Mouse (Mus musculus) E14TG2a.4 (cell line): ENCODE measurements around the gene Sebox.
A peak's percentile ranks its signal among the peaks of the same experiment; 100 is the strongest.

Experiments used
- H3K27me3 ChIP-seq: 2 replicates; pipeline ENCODE4 v1.6.1; 2014; ENCODE audit warnings: low read length, control low read depth; ENCODE audit not compliant: insufficient read depth
- H3K36me3 ChIP-seq: 2 replicates; pipeline ENCODE4 v1.6.1; 2014; ENCODE audit warnings: low read length, control low read depth; ENCODE audit not compliant: insufficient read depth
- H3K4me1 ChIP-seq: replicated peaks from 2 replicates; pipeline ENCODE4 v1.6.1; 2014; ENCODE audit warnings: low read depth, low read length, control low read depth
- H3K4me3 ChIP-seq: replicated peaks from 2 replicates; pipeline ENCODE4 v1.5.1; 2014; ENCODE audit warnings: mild to moderate bottlenecking, low read length
- H3K9me3 ChIP-seq: 2 replicates; pipeline ENCODE4 v1.6.1; 2014; ENCODE audit warnings: low read length, control low read depth
- CTCF ChIP-seq: conservative IDR thresholded peaks from 2 replicates; pipeline ENCODE4 v1.5.1; 2014; ENCODE audit warnings: low read length
- NANOG ChIP-seq: IDR thresholded peaks from 2 replicates; pipeline ENCODE4 v1.6.1; 2014; ENCODE audit warnings: borderline replicate concordance, low read length, mixed read lengths
- POU5F1 ChIP-seq: IDR thresholded peaks from 2 replicates; pipeline ENCODE4 v1.6.1; 2014; ENCODE audit warnings: low read length, borderline replicate concordance

The Sebox gene

DNA sequence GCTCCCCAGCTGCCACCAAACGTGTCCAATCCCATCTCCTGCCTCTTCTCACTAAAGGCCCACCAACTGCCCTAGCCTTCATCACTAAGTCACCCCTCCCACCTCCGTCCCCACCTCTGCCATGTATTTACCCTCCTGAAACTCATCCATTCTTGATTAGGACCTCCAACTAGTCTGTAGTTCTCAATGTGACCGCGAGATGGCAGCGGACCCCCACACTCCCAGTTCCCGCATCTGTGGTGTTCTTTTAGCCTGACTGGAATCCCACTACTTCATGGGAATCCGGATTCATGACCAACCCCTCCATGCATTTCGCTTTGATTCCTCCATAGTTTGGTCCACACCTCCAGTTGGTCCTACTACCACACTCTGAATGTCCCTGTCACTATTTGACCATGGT is 15.1 kb upstream of the Sebox start:
- Histone ChIP-seq H3K27me3 (peaks cover 86% of the 10 kb centered on the region), H3K9me3 (no peaks in the 10 kb centered on the region)
- TF ChIP-seq CTCF (peak; percentile 84), POU5F1 (no peak), NANOG (no peak)

DNA sequence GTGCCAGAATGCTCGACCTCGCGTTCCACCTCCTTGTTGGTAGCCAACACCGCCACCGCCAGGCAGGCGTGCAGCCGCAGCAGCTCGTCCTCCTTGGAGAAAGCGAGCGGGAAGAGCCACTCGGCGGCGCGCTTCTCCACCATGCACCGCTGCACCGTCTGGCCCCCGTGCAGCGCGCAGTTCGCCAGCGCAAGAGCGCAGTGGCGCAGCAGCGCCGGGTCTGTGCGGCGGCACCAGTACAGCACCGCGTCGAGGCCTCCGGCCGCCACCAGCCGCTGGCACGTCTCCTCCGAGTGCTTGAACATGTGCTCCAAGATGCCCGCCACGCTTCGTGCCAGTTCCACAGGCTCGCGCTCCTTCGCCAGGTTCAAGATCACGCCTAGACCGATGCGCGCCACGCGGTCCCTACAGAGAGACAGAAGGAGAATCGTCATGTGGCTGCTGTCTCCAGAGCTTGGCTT is 12.4 kb upstream of the Sebox start:
- peak overlapping the region; percentile 74 for H3K4me3 ChIP-seq
- peaks cover 87% of the 10 kb centered on the region for H3K27me3 ChIP-seq
- H3K36me3 ChIP-seq, result no peaks in the 10 kb centered on the region
- H3K4me1 ChIP-seq, result peaks cover 25% of the 10 kb centered on the region
- no peaks in the 10 kb centered on the region for H3K9me3 ChIP-seq
- no peak for TF ChIP-seq NANOG
- TF ChIP-seq CTCF, result no peak
- no peak for TF ChIP-seq POU5F1

More for the DNA sequence above, 15.1 kb upstream of the Sebox start:
- peak overlapping the region; percentile 74 for H3K4me3 ChIP-seq
- peaks cover 33% of the 10 kb centered on the region for H3K4me1 ChIP-seq
- H3K36me3 ChIP-seq, result no peaks in the 10 kb centered on the region

DNA sequence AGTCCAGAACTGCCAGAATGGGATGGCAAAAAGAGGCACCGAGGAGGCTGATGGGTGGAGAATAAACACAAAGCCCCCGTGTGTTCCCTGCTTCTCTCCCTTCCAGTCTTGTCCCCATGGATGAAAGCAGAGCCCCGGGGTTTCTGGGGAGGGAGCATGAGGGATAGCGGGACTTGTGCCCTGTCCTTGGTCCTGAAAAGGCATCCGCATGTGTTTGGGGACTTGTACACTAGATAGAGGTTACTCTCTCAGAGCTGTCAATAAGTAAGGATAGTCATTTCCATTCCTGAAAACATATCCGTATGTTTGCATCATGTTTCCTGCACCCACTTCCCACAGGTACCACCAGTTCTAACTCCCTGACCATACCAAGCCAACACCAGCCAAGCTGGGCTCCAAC is 7.3 kb upstream of the Sebox start:
- H3K27me3 ChIP-seq, result peaks cover 77% of the 10 kb centered on the region
- H3K9me3 ChIP-seq, result no peaks in the 10 kb centered on the region
- TF ChIP-seq POU5F1, result no peak
- no peak for TF ChIP-seq NANOG
- no peak for TF ChIP-seq CTCF
- no peak overlapping the region for H3K4me3 ChIP-seq
- H3K36me3 ChIP-seq, result no peaks in the 10 kb centered on the region
- peaks cover 29% of the 10 kb centered on the region for H3K4me1 ChIP-seq

DNA sequence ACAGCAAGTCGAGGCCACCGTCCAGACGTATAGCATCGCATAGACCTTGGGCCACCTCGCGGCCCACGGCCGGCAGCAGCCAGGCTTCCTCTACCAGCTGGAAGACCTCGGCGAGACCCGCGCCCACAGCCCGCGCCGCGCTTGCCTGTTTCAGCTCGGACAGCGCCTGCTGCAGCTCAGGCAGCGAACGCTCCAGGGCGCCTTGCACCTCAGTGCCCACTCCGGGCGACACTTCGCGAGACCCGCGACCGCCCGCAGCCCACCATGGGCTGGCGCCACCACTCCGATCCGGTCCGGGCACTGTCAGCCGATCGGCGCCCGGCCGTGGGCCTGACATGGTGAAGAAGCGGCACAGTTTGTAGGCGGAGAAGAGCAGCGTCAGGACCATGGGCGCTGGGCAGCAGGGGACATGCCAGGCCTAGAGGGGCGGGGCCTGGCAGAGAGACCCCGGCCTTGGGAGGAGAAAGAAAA is 6.1 kb upstream of the Sebox start:
- no peak for TF ChIP-seq NANOG
- TF ChIP-seq CTCF, result no peak
- TF ChIP-seq POU5F1, result no peak
- Histone ChIP-seq H3K4me3 (peak overlapping the region; percentile 85), H3K9me3 (no peaks in the 10 kb centered on the region), H3K36me3 (no peaks in the 10 kb centered on the region), H3K4me1 (peaks cover 31% of the 10 kb centered on the region), H3K27me3 (peaks cover 76% of the 10 kb centered on the region)

DNA sequence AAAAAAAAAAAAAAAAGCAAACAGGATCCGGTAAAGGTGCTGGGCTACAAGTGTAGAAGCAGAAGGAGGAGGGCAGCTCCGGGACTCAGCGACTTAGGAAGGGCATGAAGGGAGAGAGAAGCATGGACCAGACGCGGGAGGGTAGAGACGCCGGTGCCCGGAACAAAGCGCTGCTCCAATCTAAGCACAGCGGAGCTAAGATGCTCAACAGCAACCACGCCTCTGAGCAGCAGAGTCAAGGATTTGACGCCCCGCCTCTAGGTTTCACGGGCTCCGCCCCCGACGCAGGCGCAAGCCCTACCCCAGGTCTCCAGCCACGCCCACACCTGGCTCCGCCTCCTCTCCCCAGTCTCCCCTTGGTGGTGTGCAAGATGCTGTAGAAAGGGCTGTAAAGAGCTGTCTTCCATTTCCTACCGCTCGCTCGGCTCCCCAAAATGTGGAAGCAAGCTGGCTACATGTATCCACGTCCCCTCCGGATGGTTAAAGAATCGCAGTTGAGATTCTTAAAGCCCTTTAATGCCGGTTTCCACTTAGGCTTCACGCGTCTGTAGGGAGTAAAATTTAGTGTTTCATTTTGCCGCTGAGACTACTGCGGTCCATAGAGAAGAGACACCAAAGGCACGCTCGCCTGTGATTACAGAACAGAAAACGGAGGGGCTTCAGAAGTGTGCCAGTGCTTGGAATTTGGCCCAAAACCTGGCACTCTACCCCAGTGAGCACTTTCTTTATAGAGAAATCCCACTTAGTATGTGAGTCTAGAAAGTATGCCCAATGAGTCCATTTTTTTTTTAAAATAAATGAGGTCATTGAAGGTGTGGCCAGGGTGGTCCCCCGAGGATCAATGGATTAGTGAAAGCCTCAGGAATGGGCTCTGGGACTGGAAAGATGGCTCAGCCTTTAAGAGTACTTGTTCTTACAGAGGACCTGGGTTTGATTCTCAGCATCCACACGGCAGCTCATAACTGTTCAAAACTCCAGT is 5.4 kb upstream of the Sebox start, which contains the start of gene Sarm1:
Gene Sarm1 (minus strand): TSS at position 211 of the 979 bp plus-strand sequence.
- Histone ChIP-seq H3K4me3 (peak within 1 kb of the TSS; percentile 85), H3K36me3 (no peaks in the 10 kb centered on the region), H3K4me1 (peaks cover 36% of the 10 kb centered on the region), H3K9me3 (no peaks in the 10 kb centered on the region), H3K27me3 (peaks cover 73% of the 10 kb centered on the region)
- TF ChIP-seq POU5F1, result no peak
- TF ChIP-seq CTCF, result no peak
- TF ChIP-seq NANOG, result no peak

DNA sequence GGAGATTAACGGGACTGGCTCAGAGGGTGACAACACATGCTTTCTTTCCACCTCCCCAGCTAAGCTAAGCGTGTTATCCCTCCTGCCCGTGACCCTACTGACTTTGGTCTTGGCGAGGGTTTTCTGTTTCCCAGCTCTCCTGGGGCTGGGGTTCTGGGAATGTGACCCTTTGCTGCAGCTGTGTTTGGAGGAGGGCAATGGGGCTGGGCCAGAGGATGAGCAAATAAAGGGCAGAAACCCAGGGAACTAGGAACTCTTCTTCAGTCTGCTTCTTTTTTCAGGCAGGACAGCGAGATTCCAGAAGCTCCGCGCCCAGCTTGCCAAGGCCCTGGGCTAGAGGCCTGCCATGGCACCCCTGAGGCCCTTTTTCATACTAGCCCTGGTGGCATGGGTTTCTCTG is 4.2 kb upstream of the Sebox start, which contains the start of gene Vtn:
Gene Vtn (plus strand): TSS at position 88 of the 400 bp plus-strand sequence.
- peak within 1 kb of the TSS; percentile 85 for H3K4me3 ChIP-seq
- TF ChIP-seq NANOG (no peak), CTCF (no peak), POU5F1 (no peak)
- peaks cover 67% of the 10 kb centered on the region for H3K27me3 ChIP-seq
- H3K9me3 ChIP-seq, result no peaks in the 10 kb centered on the region
- peaks cover 42% of the 10 kb centered on the region for H3K4me1 ChIP-seq
- H3K36me3 ChIP-seq, result peaks cover 8% of the 10 kb centered on the region; the same call in 1 of the 2 replicates

DNA sequence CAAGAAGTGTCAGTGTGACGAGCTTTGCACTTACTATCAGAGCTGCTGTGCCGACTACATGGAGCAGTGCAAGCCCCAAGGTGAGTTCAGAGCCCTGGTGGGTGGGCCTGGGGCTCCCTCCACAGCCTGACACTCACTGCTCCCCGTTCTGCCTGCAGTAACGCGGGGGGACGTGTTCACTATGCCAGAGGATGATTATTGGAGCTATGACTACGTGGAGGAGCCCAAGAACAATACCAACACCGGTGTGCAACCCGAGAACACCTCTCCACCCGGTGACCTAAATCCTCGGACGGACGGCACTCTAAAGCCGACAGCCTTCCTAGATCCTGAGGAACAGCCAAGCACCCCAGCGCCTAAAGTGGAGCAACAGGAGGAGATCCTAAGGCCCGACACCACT is 3.7 kb upstream of the Sebox start:
- Histone ChIP-seq H3K27me3 (peaks cover 62% of the 10 kb centered on the region), H3K4me3 (no peak overlapping the region), H3K4me1 (peaks cover 42% of the 10 kb centered on the region), H3K36me3 (peaks cover 14% of the 10 kb centered on the region; the same call in 1 of the 2 replicates), H3K9me3 (no peaks in the 10 kb centered on the region)
- TF ChIP-seq POU5F1 (no peak), NANOG (no peak), CTCF (no peak)

DNA sequence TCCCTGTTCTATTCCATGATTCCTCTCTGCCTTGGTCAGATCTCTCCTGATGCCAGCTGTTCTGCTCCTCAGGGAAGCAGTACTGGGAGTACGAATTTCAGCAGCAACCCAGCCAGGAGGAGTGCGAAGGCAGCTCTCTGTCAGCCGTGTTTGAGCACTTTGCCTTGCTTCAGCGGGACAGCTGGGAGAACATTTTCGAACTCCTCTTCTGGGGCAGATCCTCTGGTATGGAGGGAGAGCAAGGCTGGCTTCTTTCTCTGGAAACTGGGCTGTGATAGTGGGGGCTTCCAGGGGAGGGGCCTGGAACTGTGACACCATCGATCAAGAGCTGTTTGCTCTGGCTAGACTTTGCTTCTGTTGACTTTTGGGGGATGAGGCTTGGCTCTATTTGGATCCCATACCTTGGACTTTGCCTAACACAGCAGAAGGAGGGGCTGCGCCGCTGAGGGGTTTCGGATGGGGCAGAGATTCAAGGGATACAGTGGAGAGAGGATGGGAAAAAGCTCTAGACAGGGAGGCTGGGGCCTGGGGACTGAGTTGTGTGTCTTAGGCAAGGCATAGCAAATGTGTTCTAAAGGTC is 2.5 kb upstream of the Sebox start:
- H3K36me3 ChIP-seq, result peaks cover 25% of the 10 kb centered on the region
- no peak for TF ChIP-seq POU5F1
- TF ChIP-seq CTCF, result no peak
- no peak for TF ChIP-seq NANOG
- peaks cover 51% of the 10 kb centered on the region for H3K27me3 ChIP-seq
- H3K4me3 ChIP-seq, result no peak overlapping the region
- H3K4me1 ChIP-seq, result peaks cover 42% of the 10 kb centered on the region
- H3K9me3 ChIP-seq, result no peaks in the 10 kb centered on the region
